Mouse (Mus musculus) retina, embryonic 14.5 days (tissue): ENCODE data around the gene 1700020L24Rik.

Source experiments
- DNase-seq: peaks from one replicate; pipeline ENCODE4 v3.0.0-alpha.2; 2015; ENCODE audit warnings: low spot score

Gene 1700020L24Rik

DNA sequence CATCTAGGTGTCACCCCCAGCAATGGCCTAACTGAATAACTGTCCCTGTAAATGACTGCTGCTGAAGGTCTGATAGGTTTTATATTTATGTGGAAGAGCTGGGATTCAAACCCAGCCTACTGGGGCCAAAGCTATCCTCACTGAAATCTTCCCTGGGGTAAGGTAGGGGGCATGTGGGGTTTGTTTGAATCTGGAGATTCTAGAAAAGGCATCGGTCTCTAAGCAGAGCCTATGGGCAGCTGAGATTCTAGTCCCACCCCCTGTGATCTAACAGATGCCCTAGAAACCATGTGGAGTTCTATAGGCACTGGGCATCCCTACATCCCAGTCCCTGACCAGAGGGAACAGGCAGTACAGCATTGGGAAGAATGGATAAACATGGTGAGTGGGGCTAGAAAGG lies at the start of gene 1700020L24Rik:
Gene 1700020L24Rik (plus strand): TSS at position 301 of the 400 bp plus-strand sequence.
- DNase-seq: no peak

DNA sequence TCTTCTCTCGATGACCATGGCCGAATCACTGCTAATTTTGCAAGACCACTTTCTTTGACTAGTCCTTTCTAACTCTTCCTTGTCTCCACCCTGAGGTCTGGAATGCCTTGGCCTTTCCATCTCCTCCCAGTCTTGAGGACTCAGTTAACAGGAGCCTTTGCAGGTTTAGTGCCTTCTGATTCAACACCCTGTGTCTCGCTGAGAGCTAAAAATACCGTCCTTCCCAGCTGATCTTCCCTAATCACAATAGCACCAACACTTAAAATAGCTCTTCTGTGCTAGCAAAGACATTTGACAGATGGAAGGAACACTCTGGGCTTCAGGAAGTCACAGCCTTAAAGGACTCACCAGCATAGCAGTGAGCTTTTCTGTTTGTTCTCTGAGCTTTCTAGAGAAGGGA lies 44.4 kb upstream of the 1700020L24Rik start:
- no peak for DNase-seq

GRCm38 (mm10) chr11:83394802-83395439 lies 42.6 kb upstream of the 1700020L24Rik start:
- DNase-seq: peak; percentile 67

- no peak for DNase-seq
Measured at GRCm38 (mm10) chr11:83397626-83398025, 39.9 kb upstream of the 1700020L24Rik start.

DNA sequence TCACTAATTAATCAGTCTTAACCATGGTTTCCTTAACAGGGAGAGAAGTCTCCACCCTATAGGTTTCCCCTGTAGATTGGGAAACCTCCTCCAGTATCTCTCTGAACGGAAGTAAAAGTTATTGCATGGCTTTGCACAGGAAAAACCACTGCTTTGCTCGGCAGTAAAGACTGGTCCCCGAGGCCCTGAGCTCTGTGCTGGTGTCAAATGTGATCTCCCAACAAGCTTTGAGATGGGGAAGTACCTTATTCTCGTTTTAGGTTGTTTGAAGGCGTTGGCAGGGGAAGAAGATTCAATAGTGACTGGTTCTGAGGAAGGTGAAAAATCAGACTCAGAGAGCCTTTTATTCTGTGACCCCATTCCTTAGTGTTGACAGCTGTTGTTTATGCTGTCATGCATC lies 38.8 kb upstream of the 1700020L24Rik start:
- DNase-seq: no peak

GRCm38 (mm10) chr11:83403787-83404186 lies 33.7 kb upstream of the 1700020L24Rik start:
- no peak for DNase-seq

DNA sequence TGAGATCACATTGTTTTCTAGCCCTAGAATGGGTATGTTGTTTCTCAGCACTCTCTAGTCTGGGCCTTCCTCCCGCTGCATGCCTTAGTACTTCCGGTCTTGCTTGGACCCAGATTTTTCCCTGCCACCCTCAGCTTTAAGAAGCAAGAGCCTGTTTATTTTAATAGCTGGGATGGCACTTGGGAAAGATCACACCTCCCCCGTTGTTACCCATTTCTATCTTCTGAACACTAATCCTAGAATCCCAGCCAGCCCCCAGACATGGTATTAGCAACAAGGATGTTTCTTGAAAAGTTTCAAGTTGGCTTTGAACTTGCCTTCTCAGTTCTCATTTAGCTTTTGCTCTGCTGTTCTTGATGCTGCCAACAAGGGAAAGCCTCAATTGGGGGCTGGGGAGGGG lies 31.1 kb upstream of the 1700020L24Rik start:
- DNase-seq: no peak

DNA sequence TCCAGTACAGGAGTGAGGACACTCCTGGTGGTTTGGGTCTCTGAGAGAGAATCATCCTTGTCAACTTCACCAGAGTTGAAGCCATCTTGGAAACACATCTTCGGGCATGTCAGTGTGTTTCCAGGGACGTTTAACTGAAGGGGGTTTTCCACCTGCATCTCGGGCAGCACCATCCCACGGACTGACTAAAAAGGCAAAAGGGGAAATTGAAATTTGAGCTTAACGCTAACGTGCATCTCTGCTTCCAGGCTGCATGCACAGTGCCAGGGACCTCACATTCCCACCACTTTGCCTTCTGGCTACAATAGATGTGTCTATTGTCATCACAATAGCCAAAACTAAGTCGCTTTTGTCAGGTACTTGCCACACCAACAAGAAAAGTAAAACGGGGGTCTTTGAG lies 29.2 kb upstream of the 1700020L24Rik start:
- DNase-seq: no peak

GRCm38 (mm10) chr11:83409087-83409754 lies 28.3 kb upstream of the 1700020L24Rik start, which contains the start of gene Rasl10b:
Gene Rasl10b, plus strand, starts transcription at chr11:83409137.
- DNase-seq: peak; percentile 71

DNA sequence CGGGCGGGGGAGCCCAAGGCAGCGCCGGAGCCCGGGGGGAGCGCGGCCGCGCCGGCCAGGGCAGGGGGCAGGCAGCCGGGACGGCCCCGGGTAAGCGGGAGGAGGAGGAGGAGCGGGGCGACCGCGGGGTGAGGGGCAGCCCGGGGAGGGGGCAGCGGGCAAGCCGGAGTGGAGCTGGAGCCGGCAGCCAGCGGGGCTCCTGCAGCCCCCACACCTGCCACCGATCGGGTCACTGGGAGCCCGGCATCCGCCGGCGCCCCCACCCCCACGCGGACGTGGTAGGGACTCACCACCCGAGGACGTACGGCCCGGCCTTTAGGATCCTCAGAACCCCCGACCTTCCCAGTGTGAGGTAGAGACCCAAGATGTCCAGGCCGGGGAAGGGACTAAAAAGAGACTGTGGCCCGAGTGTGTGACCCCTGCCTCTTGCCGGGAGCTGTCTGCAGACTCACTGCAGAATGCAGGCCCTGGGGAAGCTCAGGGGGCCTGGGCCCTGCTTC lies 27.6 kb upstream of the 1700020L24Rik start:
- DNase-seq: peak; percentile 55

- no peak for DNase-seq
Measured at GRCm38 (mm10) chr11:83410510-83410909, 27.0 kb upstream of the 1700020L24Rik start.

DNA sequence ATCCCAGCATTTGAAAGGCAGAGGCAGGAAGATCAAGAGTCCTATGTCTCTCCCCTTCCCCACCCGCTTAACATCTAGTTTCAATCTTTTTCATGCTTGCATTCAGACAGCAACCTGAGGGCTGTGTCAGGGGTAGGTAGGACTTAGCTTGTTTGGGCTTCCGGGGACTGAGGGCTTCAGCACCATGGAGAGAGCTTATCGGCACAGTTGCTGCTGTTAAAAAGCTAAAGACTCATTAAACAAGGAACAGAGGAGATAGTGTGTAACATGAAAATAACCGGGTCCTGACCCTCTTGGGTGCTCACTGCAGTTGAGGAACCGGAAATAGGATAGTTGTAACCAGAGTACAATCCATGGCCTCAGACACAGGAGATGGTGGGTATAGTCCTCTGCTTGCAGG lies 20.4 kb upstream of the 1700020L24Rik start:
- peak; percentile 77 for DNase-seq

GRCm38 (mm10) chr11:83417708-83418107 lies 19.8 kb upstream of the 1700020L24Rik start:
- DNase-seq: no peak

- peak; percentile 43 for DNase-seq
Measured at GRCm38 (mm10) chr11:83418566-83418965, 18.9 kb upstream of the 1700020L24Rik start.

DNA sequence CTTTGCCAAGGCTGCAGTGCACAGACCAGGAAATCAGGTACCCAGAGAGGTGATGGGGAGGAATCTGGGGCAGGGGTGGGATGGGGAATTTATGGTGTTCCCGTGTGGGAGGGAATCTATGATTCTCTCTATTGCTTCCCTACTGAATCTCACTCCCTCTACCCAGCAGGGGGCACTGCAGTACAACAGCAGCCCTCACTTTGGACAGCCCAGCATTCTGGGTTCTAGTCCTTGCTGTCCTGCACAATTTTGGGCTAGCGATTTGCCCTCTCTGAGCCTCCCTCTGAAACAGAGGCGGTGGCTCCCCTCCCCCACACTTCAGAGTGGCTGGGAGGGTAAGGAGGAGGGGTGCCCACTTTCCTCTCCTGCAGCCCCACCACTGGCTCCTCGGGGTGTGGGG lies 17.1 kb upstream of the 1700020L24Rik start:
- no peak for DNase-seq

- peak; percentile 75 for DNase-seq
Measured at GRCm38 (mm10) chr11:83421305-83421704, 16.2 kb upstream of the 1700020L24Rik start.

GRCm38 (mm10) chr11:83424681-83425080 lies 12.8 kb upstream of the 1700020L24Rik start:
- DNase-seq: peak; percentile 96

DNA sequence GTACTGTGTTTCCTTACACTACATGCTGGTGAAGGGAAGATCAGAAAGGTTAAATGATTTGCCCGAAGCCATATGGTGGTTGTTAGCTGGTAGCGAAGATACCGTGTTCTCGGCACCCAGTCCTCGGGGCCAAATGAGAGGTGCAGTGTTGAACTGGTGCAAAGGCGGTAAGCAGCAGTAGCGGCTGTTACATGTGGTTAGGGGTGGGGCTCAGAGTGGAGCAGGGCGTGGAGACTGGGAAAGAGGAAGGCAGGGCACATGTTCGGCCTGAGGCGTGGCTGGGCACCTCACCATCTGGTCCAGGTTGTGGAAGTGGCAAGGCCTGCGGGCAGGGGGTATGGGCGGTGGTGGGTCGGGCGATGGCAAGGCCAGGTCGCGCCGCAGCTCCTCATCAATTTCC lies 10.5 kb upstream of the 1700020L24Rik start:
- DNase-seq: no peak

- DNase-seq: no peak
Measured at GRCm38 (mm10) chr11:83429355-83429754, 8.1 kb upstream of the 1700020L24Rik start, which contains the start of gene Gas2l2. Gene Gas2l2, minus strand, starts transcription at chr11:83429455.

DNA sequence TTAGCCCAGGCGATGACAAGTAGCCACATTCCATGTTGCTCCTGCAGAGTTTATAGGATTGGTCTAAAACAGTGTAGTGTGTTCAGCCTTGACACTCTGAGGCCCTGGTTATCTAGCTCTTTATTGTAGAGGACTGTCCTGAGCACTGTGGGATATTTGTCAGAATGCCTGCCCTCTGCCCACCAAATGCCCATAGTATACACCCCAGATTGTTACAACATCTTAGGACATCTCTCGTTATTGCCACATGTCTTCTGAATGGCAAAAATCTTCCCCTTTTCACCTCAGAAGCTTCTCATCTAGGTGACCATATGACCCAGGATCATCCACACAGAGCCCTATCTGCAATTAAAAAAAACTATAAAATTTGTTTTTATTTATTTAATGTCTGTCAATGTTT lies 4.9 kb upstream of the 1700020L24Rik start:
- no peak for DNase-seq

GRCm38 (mm10) chr11:83439426-83440060 lies 2.1 kb downstream of the 1700020L24Rik start:
- DNase-seq: no peak

- DNase-seq: peak; percentile 98
Measured at GRCm38 (mm10) chr11:83440081-83441064, 2.9 kb downstream of the 1700020L24Rik start.
